Mouse (Mus musculus) lung, adult 2 months (tissue): ENCODE data around the gene Gtf2h2.

Source experiments
- CTCF ChIP-seq: fragments of 200-500 bp; IDR thresholded peaks from 2 replicates; pipeline ENCODE4 v1.5.1; 2011; ENCODE audit warnings: mild to moderate bottlenecking, low read length, control low read depth; ENCODE audit not compliant: insufficient read depth
- POLR2A ChIP-seq: fragments of 200-500 bp; IDR thresholded peaks from 2 replicates; pipeline ENCODE4 v1.6.1; 2011; ENCODE audit warnings: low read depth, mild to moderate bottlenecking, control low read depth, low read length, borderline replicate concordance; ENCODE audit errors: extremely low read depth

- no peak for TF ChIP-seq CTCF
- no peak for TF ChIP-seq POLR2A
Measured at GRCm38 (mm10) chr13:100511860-100512364, 19.5 kb upstream of the Gtf2h2 start.
